Mouse (Mus musculus) frontal cortex, adult 2 months (tissue): Measurements from ENCODE around the gene Fbxl8. TPM values are rescaled to one million over a fixed set of nuclear protein-coding genes. Genes with fewer than 3 reads are reported as not detected.
A peak's percentile ranks its signal among the peaks of the same experiment; 100 is the strongest.

Experiments used
- DNase-seq, 2 experiments: peaks; one replicate each; pipeline ENCODE4 v3.0.0; 2022; ENCODE audit warnings: low spot score in 1 of 2; ENCODE audit errors: extremely low spot score in 1 of 2
- polyA plus RNA-seq: library from polyadenylated mRNA; depleted of rRNA; stranded (reverse); fragments of >200 nt; gene quantifications from 2 replicates; pipeline ENCODE4 v1.2.3, GENCODE M21; 2012

Gene Fbxl8
- polyA plus RNA-seq, 1 experiment: 2.1 TPM

DNA sequence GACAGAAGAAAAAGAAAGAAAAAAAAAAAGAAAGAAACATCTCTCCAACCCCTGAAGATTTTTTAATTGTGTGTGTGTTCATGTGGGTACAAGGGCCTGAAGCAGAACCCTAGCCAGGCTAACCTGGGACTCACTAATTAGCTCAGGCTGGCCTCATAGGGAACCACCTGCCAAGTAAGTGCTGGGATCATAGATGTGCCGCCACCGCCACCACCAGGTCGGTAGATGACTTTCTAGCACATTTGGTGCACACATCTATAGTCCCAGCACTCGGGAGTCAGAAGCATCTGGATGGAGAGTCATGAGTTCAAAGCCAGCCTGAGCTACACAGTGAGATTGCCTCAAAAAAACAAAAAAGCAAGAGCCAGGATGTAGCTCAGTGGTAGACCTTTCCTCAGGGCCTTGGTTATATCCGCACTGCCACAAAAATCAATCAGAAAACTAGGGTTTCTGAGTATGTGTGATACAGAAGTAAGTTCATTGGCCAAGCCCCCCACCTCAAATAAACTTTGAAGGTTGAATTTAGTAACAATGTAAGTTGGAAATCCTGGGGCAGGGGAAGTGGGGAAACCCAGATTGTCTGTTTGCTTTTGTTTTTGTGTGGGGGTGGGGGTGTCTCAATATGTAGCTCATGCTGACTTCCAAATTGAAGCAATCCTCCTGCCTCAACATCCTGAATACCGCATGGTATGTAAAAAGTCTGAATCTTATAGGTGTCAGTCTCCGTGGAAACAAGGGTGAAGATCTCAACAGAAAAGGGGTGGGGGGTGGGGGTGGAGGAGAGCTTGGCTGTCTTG lies 6.9 kb upstream of the Fbxl8 start:
- no peak for DNase-seq

DNA sequence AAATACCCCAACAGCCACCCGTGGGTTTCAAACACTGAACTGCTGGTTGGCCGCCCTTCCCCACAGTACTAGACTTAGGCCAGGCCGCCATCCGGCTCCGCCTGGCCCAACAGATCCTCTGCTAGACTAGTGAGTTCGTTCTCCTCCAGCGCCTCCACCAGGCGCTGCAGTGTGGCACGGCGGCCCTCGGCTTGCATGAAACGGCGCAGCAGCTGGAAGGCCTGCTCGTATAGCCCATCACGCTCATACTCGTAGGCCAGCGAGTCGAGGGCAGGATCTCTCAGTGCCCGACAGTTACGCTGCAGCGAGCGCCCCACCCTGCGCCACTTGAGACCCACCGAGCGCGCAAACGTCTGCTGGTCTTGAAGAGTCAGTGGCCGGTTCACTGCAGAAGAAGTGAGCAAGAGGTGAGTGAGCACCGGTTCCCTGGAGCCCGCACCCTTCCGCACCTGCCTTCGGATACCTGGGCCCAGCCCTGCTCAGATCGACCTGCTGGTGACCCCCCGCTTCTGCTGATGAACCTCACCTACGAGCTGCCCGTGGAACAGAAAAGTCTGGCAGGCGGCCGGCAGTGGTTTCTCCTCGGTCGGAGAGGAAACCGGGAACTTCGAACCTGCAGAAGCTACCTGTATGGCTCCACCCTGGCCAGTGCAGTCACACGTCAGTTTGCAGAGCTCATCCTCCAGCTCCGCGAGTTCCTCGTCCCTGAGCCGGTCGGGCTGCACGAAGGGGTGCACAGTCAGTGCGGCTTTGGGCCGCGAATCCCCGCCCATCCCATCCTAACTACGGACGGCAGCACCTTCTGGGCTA lies 5.3 kb upstream of the Fbxl8 start:
- DNase-seq: no peak

DNA sequence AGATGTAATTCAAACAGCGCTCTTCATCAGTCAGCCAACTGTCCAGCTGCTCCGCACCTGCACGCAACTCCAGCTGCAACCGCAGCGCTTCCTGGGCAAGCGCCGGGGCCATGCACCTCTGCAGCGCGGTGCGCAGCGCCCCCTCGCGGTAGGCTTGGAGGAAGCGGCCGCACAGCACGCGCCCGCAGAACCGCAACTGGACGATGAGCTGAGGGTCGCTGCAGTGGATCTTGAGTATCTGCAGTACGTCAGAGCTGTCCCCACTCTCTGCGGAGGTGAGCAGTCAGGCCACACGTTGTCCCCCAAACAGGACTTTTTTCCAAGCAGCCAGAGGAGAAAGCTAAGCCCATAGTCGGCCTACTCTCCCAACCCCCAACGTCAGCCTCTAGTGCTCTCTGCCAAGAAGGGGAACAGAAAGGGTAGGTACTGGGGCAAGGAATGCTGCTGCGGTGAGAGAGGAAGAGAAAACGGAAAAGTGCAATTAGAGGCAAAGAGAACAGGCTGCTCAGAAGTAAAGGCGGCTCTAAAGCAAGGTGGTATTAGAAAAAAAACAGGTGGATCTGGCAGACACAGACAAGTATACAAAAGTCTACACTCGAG lies 4.6 kb upstream of the Fbxl8 start:
- peak in 1 of 2 experiments; percentile 72 for DNase-seq

DNA sequence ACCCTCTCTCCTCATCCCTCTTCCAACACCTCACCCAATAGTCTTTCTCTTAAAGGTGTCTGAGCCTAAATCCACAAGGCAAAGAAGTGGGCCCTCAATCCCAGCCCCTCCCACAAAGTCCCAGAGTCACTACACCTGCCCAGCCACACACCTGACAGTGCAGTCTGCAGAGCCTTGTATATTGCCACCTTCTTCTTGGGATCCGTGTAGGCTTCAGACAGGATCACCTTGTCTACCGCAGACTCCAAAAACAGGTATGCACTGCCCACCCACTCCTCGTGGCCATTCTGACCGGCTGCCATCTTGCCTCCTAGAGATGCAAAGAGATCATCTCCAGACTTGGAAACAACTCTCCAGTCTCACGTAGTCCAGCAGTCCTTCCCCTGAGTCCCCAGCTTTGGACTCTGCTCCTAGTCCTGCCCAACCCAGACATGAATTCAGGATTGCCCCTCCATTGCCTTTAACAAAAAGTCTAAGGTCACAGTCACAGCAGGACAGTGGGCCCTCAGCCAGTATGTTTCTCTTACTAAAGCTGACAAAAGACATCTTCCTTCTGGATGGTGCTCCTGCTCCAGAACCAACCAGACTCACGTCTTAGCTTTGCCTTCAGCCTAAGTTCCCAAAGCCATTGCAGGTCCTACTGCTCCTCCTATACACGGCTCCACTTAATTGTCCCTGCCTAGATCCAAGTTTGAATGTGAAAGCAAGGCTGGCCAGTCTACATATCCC lies 3.9 kb upstream of the Fbxl8 start:
- no peak for DNase-seq

DNA sequence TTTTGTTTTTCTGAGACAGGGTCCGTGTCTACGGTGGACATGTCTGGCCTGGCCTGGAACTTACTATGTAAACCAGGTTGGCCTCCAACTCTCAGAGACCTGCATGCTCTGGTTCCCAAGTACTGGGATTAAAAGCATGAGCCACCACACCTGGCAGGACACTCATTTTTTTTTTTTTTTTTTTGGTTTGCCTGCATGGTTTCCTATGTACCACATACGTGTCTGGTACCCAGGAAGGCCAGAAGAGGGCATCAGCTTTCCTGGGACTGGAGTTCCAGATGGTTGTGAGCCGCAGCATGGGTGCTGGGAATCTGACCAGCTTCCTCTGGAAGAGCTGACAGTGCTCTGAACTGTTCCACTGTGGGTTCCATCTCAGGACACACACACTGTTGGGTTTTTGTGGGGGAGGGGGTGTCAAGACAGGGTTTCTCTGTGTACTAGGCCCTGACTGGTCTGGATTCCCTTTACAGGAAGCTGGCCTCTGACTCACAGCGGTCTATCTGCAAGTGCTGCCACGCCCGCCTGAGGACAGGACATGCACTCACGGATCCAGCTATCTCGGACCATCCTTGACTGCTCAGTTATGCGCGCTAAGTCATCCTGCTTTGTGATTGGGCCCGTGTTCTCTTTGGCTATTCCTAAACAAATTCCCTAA lies 3.0 kb upstream of the Fbxl8 start:
- DNase-seq: no peak

DNA sequence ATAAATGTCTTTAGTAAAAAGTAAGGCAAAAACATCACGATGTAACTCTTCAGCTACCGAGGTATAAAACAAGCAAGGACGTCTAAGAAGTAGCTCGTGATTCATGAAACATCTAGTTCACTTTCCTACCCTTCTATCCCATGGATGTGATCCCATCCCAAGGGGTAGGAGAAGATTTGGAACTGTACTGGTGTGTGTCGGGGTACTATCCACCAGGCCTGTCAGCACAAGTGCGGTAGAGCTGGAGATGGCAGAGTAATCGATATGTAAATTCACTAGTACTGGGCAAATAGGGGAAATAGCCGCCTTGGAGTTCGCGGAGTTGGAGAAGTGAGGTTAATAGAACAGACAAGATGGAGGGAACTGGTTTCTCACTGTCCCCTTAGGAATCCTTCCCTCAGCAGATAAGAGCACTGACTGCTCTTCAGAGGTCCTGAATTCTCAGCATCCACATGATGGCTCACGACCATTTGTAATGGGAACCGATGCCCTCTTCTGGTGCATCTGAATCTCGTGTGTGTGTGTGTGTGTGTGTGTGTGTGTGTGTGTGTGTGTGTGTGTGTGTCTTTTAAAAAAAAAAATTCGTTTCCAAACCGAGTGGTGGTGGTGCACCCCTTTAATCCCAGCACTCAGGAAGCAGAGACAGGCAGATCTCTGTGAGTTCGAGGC lies 1.1 kb upstream of the Fbxl8 start:
- no peak for DNase-seq

DNA sequence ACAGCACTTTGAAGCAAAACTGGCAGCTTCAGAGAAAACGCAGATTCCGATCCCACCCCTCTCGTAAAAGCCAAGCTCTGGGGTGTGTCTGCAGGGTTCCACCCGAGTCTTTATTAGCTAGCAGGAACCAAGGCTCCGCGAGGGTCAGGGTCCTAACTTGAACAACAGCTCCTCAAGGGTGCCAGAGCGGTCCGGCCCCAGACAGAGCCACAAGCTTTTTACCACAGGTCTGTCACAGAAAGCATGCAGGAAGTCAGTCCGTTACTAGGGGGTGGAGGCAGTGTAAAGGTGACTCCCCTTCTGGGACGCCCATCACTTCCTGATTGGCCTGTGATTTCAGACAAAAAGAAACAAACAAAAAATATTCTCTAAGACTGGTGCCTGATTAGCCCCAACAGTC lies 680 bp downstream of the Fbxl8 start:
- no peak for DNase-seq

DNA sequence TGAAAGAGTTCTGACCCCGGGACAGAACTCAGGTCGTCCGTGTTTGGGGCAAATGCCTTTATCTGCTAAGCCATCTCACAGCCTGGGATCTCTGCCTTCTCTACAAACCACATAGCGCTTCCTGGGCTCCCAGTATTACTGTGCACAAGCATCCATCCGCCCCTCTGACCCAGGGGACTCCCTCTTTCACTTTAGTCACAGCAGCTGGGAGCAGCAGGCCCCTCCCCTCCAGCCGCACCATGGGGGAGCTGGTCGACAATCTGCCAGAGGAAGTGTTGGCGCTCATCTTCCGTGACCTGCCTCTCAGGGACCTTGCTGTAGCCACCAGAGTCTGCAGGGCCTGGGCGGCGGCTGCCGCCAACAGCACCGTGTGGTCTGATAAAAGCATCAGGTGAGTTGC lies 2.3 kb downstream of the Fbxl8 start:
- DNase-seq: no peak

DNA sequence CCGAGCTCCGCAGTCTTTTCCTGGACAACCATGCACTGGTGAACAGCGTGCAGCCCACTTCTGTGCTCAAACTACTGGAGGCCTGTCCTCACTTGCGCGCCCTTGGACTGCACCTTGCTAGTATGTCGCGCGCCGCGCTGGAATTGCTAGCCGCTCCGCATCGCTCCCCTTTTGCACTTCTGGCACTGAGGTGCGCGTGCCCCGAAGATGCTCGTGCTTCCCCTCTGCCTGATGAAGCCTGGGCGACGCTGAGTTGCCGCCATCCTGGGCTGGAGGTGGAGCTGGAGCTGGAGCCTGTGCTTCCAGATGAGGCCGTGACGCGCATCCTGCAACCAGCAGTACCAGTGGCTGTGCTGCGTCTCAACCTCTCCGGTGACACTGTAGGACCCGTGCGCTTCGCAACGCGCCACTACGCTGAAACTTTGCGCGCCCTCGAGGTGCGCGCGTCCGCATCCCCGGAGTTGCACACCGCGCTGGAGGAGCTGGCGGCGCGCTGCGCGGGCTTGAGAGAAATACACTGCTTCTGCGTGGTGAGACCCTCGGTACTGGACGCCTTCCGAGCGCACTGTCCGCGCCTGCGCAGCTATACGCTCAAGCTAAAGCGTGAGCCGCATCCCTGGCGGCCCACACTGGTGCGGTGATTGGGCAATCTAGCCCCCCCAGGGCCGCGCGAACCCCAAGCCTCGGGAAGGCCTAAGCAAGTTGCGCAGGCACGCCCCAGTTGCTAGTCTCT lies 4.1 kb downstream of the Fbxl8 start:
- peak; percentile 79 to 86 for DNase-seq

DNA sequence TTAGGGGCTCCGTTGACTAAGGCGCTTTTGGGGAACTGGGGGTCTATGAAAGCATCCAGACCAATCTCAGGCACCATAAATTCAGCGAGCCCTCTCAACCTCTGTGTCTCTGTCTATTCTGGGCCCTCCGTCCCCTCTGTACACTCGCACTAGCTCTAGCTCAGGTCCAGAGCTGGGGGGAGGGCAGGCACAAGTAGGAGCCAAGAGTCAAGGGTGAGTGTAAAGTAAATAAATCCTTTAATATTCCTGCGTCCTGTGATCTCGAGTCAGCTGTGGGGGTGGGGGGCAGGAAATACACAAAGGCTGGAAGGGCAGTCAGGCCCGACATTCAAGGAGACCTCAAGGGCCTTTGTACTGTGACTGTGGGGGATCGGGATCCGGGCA lies 4.6 kb downstream of the Fbxl8 start:
- no peak for DNase-seq

DNA sequence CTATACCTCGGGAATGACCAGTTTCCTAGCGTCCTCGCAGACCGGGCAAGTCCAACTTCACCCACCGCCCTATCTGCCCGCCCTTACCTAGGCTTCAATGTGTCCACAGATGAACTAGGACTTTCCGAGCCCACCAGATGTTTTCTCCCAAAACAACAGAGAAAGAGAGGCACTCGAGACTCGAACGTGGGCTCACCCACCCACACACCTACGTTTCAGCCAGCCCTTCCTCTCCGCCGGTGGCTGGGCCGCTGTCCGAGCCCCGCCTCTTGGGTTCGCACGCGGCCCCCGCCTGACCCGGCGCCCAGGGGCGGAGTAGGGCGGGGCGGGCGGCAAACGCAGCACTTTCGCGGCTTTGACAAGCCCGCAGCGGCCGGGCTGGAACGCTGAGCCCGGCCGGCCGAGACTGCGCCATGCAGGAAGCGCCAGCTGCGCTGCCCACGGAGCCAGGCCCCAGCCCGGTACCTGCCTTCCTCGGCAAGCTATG lies 5.1 kb downstream of the Fbxl8 start, which contains the start of gene Hsf4:
Gene Hsf4, plus strand, starts transcription at position 341 of the 487 bp plus-strand sequence.
- DNase-seq: no peak

DNA sequence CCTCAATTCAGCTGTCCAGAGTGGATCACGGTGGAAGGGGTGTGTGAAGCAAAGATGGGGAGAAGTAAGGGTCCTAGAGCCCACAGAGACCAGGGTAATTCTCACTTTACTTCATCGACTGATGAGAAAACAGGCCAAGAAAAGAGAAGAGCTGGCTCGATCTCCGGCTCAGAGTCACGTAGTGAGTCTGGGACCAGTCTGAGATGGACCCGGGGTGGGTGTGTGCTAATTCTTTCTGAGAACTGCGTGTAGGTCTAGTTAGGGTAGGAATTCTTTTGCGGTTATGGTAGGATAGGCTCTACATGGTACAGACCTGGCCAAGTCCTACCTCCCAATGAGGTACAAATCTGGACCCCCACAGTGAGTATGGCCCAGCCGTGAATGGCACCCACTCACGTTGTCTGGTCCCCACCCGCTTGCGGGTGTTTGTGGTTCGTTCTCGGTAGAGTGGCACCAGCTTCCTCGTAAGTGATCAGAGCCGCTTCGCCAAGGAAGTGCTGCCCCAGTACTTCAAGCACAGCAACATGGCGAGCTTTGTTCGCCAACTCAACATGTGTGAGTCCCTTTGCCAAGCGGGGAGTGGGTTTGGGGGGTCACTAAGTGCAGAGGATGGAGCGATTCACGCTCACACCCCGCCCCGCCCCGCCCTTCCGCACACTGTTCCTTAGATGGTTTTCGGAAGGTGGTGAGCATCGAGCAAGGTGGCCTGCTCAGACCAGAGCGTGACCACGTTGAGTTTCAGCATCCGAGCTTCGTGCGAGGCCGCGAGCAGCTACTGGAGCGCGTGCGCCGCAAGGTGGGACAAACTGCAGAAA lies 5.9 kb downstream of the Fbxl8 start:
- DNase-seq: no peak

DNA sequence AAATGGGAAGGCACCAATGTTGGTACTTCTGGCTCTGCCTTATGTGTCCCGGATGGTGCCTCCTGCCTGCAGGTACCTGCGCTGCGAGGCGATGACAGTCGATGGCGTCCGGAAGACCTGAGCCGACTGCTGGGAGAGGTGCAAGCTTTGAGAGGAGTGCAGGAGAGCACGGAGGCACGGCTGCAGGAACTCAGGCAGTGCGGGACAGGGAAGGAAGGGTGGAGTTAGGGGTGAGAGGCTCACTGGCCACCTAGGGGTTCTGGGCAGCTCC lies 6.4 kb downstream of the Fbxl8 start:
- no peak for DNase-seq

DNA sequence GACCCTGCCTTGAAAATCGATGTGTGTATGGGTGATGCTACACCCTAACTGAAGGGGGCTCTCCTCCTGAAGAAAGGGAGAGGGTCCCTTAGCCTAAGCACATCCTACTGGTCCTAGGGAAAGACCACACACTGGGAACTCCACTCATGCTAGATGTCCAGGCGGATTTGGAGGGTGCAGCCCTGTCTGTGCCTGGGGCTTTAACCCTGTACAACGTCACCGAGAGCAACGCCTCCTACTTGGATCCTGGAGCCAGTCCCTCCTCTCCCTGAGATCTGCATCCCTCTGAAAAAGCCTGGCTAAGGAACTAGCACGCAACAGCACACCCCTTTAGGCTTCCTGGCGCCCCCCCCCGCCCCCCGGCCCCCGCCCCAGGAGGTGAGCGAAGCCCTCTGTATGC lies 10.9 kb downstream of the Fbxl8 start:
- no peak for DNase-seq

DNA sequence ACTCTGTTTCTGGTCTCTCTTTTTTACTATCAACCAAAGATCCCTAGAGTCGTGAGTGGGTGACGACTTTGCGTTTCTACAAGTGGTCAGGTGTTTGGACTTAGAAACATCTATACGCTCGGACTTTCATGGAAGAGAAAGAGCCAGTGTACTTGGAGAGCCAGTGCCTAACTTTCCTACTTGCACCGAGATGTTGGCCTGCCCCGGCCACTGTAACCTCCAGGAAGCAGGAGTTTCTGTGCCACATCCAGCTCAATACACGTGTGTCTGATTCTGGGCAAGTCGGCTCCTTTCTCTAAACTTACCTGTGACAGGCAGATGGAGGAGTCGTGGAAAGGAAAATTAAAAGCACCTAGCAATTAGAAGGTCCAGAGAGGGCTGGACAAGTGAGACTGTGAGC lies 11.4 kb downstream of the Fbxl8 start, which contains the start of gene Nol3:
Gene Nol3, plus strand, starts transcription at position 301 of the 400 bp plus-strand sequence.
- DNase-seq: no peak

DNA sequence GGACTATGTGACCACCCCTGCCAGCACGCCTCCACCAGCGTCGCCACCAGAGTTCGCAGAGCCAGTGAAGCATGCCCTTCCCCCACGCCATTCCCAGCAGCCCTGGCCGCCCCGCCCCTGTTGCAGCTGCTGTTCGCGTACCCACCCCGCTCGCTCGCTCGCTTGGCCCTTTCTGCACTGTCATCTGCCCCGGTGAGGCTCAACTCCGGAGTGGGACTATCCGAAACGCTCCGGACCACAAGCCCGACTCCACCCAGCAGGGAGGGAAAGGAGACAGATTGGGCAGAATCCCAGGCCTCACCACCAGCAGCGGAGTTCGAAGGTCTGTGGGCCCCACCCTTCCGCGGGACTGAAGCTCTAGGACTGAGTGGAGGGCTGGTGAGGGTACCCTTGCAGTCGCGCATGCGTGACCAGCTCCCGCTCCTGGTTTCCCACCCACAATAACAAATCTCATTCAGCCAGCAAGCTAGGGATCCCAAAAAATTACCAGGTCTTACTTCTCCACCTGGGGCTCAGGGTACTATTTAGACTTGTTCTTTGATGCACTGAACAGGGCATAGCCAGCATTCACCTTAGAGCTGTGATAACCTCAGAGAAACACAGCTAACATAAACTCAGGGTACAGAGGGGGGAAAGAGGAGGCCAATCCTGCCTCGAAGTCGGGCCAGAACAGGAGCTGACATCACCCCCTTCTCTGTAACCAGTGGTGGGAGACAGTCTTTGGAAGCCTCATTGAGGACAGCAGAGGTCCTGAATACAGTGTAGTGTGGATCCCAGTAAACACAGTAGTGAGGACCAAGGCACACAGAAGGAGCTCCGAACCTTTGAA lies 12.1 kb downstream of the Fbxl8 start:
- DNase-seq: no peak

DNA sequence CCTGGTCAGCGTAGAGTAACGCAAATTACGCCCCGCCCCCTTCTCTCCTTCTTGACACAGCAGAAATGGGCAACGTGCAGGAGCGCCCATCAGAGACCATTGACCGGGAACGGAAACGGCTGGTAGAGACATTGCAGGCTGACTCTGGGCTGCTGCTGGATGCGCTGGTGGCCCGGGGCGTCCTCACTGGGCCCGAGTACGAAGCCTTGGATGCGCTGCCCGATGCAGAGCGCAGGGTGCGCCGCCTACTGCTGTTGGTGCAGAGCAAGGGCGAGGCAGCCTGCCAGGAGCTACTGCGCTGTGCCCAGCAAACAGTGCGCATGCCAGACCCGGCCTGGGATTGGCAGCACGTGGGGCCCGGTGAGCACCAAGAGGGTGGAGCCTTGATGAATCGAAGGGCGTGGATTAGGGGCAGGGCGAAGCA lies 14.5 kb downstream of the Fbxl8 start:
- DNase-seq: peak; percentile 76 to 92
